Mouse (Mus musculus): ENCODE results near the gene Hmgn2. TPM values are rescaled to one million over a fixed set of nuclear protein-coding genes. Genes with fewer than 3 reads are reported as not detected.

Gene Hmgn2
- total and polyA plus RNA-seq, 2 experiments from 2014 or later, result 195 to 1,094 TPM

GRCm38 (mm10) chr4:133969114-133969770 is 792 bp upstream of the Hmgn2 start:
- H3K9ac ChIP-seq (replicated peaks; ENCODE audit: low read length), result peak overlapping the region; percentile 94; the same call in 1 of the 2 replicates
- H3K36me3 ChIP-seq (ENCODE audit: insufficient read depth, low read length), result peaks cover 8% of the 10 kb centered on the region; the same call in 1 of the 2 replicates
- no peak for ATAC-seq
- peak overlapping the region; percentile 100 for H3K27ac ChIP-seq
- no peak for TF ChIP-seq CTCF (IDR thresholded peaks at IDR 0.05; ENCODE audit: low read depth)
- no peaks in the 10 kb centered on the region for H3K9me3 ChIP-seq (ENCODE audit: low read length)
- peak overlapping the region; percentile 72; the same call in 1 of the 2 replicates for H3K4me3 ChIP-seq (ENCODE audit: low read length)
- no peaks in the 10 kb centered on the region for H3K27me3 ChIP-seq (ENCODE audit: insufficient read depth, low read length)
- peak; percentile 34 for DNase-seq (ENCODE audit: low spot score)
- H3K4me1 ChIP-seq (ENCODE audit: insufficient read depth, low read length), result peaks cover 24% of the 10 kb centered on the region
- H3K4me2 ChIP-seq (ENCODE audit: low read depth, low read length), result peak overlapping the region; percentile 99
- 36% methylated on average over 8 of the region's 8 CpGs for WGBS

- DNase-seq (ENCODE audit: low spot score) (peak; percentile 98), ATAC-seq (peak; percentile 91)
- H3K4me1 ChIP-seq (ENCODE audit: insufficient read depth, low read length), result peaks cover 24% of the 10 kb centered on the region
- H3K27ac ChIP-seq, result peak overlapping the region; percentile 100
- WGBS, result 1% methylated on average over 29 of the region's 29 CpGs
- no peaks in the 10 kb centered on the region for H3K27me3 ChIP-seq (ENCODE audit: insufficient read depth, low read length)
- H3K9ac ChIP-seq (replicated peaks; ENCODE audit: low read length), result peak overlapping the region; percentile 94
- no peak for TF ChIP-seq CTCF (IDR thresholded peaks at IDR 0.05; ENCODE audit: low read depth)
- H3K9me3 ChIP-seq (ENCODE audit: low read length), result no peaks in the 10 kb centered on the region
- H3K4me3 ChIP-seq (ENCODE audit: low read length), result peak overlapping the region; percentile 72
- peaks cover 13% of the 10 kb centered on the region; the same call in 1 of the 2 replicates for H3K36me3 ChIP-seq (ENCODE audit: insufficient read depth, low read length)
- H3K4me2 ChIP-seq (ENCODE audit: low read depth, low read length), result peak overlapping the region; percentile 99
These were observed 642 bp downstream of the Hmgn2 start for GRCm38 (mm10) chr4:133967866-133968149.

GRCm38 (mm10) chr4:133967138-133967865 is 1.1 kb downstream of the Hmgn2 start:
- Histone ChIP-seq H3K4me2 (ENCODE audit: low read depth, low read length) (peak overlapping the region; percentile 99), H3K36me3 (ENCODE audit: insufficient read depth, low read length) (peaks cover 16% of the 10 kb centered on the region; the same call in 1 of the 2 replicates), H3K4me3 (ENCODE audit: low read length) (peak overlapping the region; percentile 72), H3K4me1 (ENCODE audit: insufficient read depth, low read length) (peaks cover 24% of the 10 kb centered on the region), H3K9ac (replicated peaks; ENCODE audit: low read length) (peak overlapping the region; percentile 94), H3K9me3 (ENCODE audit: low read length) (no peaks in the 10 kb centered on the region), H3K27me3 (ENCODE audit: insufficient read depth, low read length) (no peaks in the 10 kb centered on the region), H3K27ac (peak overlapping the region; percentile 100)
- peak; percentile 99 for DNase-seq (ENCODE audit: low spot score)
- ATAC-seq, result peak; percentile 80
- 3% methylated on average over 68 of the region's 101 CpGs for WGBS
- no peak; the same call in 1 of the 2 replicates for TF ChIP-seq CTCF (IDR thresholded peaks at IDR 0.05; ENCODE audit: low read depth)

GRCm38 (mm10) chr4:133966271-133966940 is 2.0 kb downstream of the Hmgn2 start:
- DNase-seq (ENCODE audit: low spot score) (no peak), ATAC-seq (no peak)
- Histone ChIP-seq H3K9ac (replicated peaks; ENCODE audit: low read length) (peak overlapping the region; percentile 94; the same call in 1 of the 2 replicates), H3K4me3 (ENCODE audit: low read length) (peak overlapping the region; percentile 72), H3K27ac (peak overlapping the region; percentile 100; the same call in 1 of the 2 replicates), H3K27me3 (ENCODE audit: insufficient read depth, low read length) (no peaks in the 10 kb centered on the region), H3K9me3 (ENCODE audit: low read length) (no peaks in the 10 kb centered on the region), H3K4me1 (ENCODE audit: insufficient read depth, low read length) (peaks cover 24% of the 10 kb centered on the region), H3K36me3 (ENCODE audit: insufficient read depth, low read length) (peaks cover 16% of the 10 kb centered on the region; the same call in 1 of the 2 replicates), H3K4me2 (ENCODE audit: low read depth, low read length) (peak overlapping the region; percentile 99)
- no peak for TF ChIP-seq CTCF (IDR thresholded peaks at IDR 0.05; ENCODE audit: low read depth)
- WGBS, result 43% methylated on average over 12 of the region's 12 CpGs

- Histone ChIP-seq H3K9ac (replicated peaks; ENCODE audit: low read length) (no peak overlapping the region), H3K36me3 (ENCODE audit: insufficient read depth, low read length) (peaks cover 16% of the 10 kb centered on the region; the same call in 1 of the 2 replicates), H3K9me3 (ENCODE audit: low read length) (no peaks in the 10 kb centered on the region), H3K27ac (no peak overlapping the region), H3K4me1 (ENCODE audit: insufficient read depth, low read length) (peaks cover 7% of the 10 kb centered on the region), H3K4me2 (ENCODE audit: low read depth, low read length) (no peak overlapping the region), H3K27me3 (ENCODE audit: insufficient read depth, low read length) (no peaks in the 10 kb centered on the region), H3K4me3 (ENCODE audit: low read length) (no peak overlapping the region)
- WGBS, result 82% methylated on average over 7 of the region's 7 CpGs
- TF ChIP-seq CTCF (IDR thresholded peaks at IDR 0.05; ENCODE audit: low read depth), result no peak
- ATAC-seq, result no peak
- DNase-seq (ENCODE audit: low spot score), result no peak
These were observed 5.9 kb downstream of the Hmgn2 start for GRCm38 (mm10) chr4:133962566-133962965.

- 0 out of 2 replicates have a peak, but pooled peaks cover 6% of the 10 kb centered on the region for H3K36me3 ChIP-seq (ENCODE audit: insufficient read depth, low read length)
- 95% methylated on average over 1 of the region's 1 CpGs for WGBS
- H3K4me2 ChIP-seq (ENCODE audit: low read depth, low read length), result no peak overlapping the region
- no peak overlapping the region for H3K4me3 ChIP-seq (ENCODE audit: low read length)
- no peaks in the 10 kb centered on the region for H3K27me3 ChIP-seq (ENCODE audit: insufficient read depth, low read length)
- no peak overlapping the region for H3K27ac ChIP-seq
- TF ChIP-seq CTCF (IDR thresholded peaks at IDR 0.05; ENCODE audit: low read depth), result no peak
- ATAC-seq (no peak), DNase-seq (ENCODE audit: low spot score) (no peak)
- H3K4me1 ChIP-seq (ENCODE audit: insufficient read depth, low read length), result no peaks in the 10 kb centered on the region
- no peak overlapping the region for H3K9ac ChIP-seq (replicated peaks; ENCODE audit: low read length)
- no peaks in the 10 kb centered on the region for H3K9me3 ChIP-seq (ENCODE audit: low read length)
These were observed 9.6 kb downstream of the Hmgn2 start for GRCm38 (mm10) chr4:133958884-133959283.

All from hindbrain, postnatal 0 days (tissue).